Mouse (Mus musculus) Patski (cell line): ENCODE measurements around the gene Gm1113. TPM values are rescaled to one million over a fixed set of nuclear protein-coding genes. Genes with fewer than 3 reads are reported as not detected.

ENCODE experiments used
- ATAC-seq: fragments of 100-300 bp; one replicate; pipeline ENCODE4 v1.8.0; 2021
- CTCF ChIA-PET: fragments of 350-600 bp; sonication (Branson Sonifier 250); formaldehyde crosslinking; loops from one replicate; lab custom pipeline; 2022; ENCODE audit warnings: inconsistent platforms; lab: Charles Lee
- POLR2A ChIA-PET: fragments of 350-600 bp; sonication (Branson Sonifier 250); formaldehyde crosslinking; loops from one replicate; lab custom pipeline; 2022; ENCODE audit warnings: antibody characterized with exemption, inconsistent platforms; lab: Charles Lee
- DNase-seq: peaks from one replicate; pipeline ENCODE4 v3.0.0-alpha.2; 2011; ENCODE audit warnings: low read depth, low spot score
- H3K27me3 ChIP-seq: fragments of 371-371 bp; one replicate; pipeline ENCODE4 v1.5.1; 2021
- CTCF ChIP-seq: fragments of 100-300 bp; IDR thresholded peaks from one replicate; pipeline ENCODE4 v1.5.1; 2021
- in situ Hi-C: fragments of 300-500 bp; cut with MboI; formaldehyde crosslinking; loops from 3 replicates; pipeline ENCODE4 v1.11.1; 2018; ENCODE audit warnings: low pct_unique_long_range_greater_than_20kb, mixed read lengths
- polyA plus RNA-seq: library from polyadenylated mRNA; unstranded; gene quantifications from one replicate; pipeline ENCODE4 v1.2.3, GENCODE M21; 2021

Gm1113 gene
- polyA plus RNA-seq, 1 experiment from 2014 or later: not detected

- TF ChIP-seq CTCF: no peak
- ATAC-seq (no peak), DNase-seq (no peak)
- H3K27me3 ChIP-seq: no peaks in the 10 kb centered on the region
- POLR2A ChIA-PET: no interaction called here
- in situ Hi-C loops: no loop called here
- CTCF ChIA-PET: interaction anchor here (1.8 to 2.6 kb wide), 2 partner anchors 9 to 12 kb away, joined by 4 to 6 read pairs; no protein-coding TSS in a partner anchor
Observed at GRCm38 (mm10) chr9:35486616-35487015, 31.5 kb downstream of the Gm1113 start.

- no peak for DNase-seq
- no peak for ATAC-seq
- CTCF ChIA-PET: no interaction called here
- POLR2A ChIA-PET: no interaction called here
- no peak for TF ChIP-seq CTCF
- in situ Hi-C loops: no loop called here
- H3K27me3 ChIP-seq: no peaks in the 10 kb centered on the region
Observed at GRCm38 (mm10) chr9:35483949-35484348, 34.1 kb downstream of the Gm1113 start.

- ATAC-seq (no peak), DNase-seq (no peak)
- TF ChIP-seq CTCF: no peak
- H3K27me3 ChIP-seq: no peaks in the 10 kb centered on the region
- in situ Hi-C loops: no loop called here
- ChIA-PET POLR2A (interaction anchor here (1.3 kb wide), 1 partner anchor 15 kb away, joined by 5 read pairs; no protein-coding TSS in a partner anchor), CTCF (no interaction called here)
Observed at GRCm38 (mm10) chr9:35482014-35482898, 35.8 kb downstream of the Gm1113 start.

GRCm38 (mm10) chr9:35479456-35479855 lies 38.6 kb downstream of the Gm1113 start:
- ATAC-seq (no peak), DNase-seq (no peak)
- ChIA-PET CTCF (interaction anchor here (0.7 to 1.0 kb wide), 2 partner anchors 9 to 55 kb away, joined by 3 read pairs; no protein-coding TSS in a partner anchor), POLR2A (no interaction called here)
- TF ChIP-seq CTCF: no peak
- in situ Hi-C loops: no loop called here
- H3K27me3 ChIP-seq: no peaks in the 10 kb centered on the region

- in situ Hi-C loops: no loop called here
- no peak for DNase-seq
- ATAC-seq: no peak
- POLR2A ChIA-PET: no interaction called here
- H3K27me3 ChIP-seq: no peaks in the 10 kb centered on the region
- no peak for TF ChIP-seq CTCF
- CTCF ChIA-PET: no interaction called here
Observed at GRCm38 (mm10) chr9:35475394-35475793, 42.7 kb downstream of the Gm1113 start.

- ChIA-PET CTCF (interaction anchor here (1.5 to 1.6 kb wide), 2 partner anchors 13 to 21 kb away, joined by 3 to 6 read pairs; no protein-coding TSS in a partner anchor), POLR2A (interaction anchor here (0.6 kb wide), 1 partner anchor 57 kb away, joined by 3 read pairs; no protein-coding TSS in a partner anchor)
- no peak for TF ChIP-seq CTCF
- no peak for DNase-seq
- in situ Hi-C loops: no loop called here
- no peak for ATAC-seq
- no peaks in the 10 kb centered on the region for H3K27me3 ChIP-seq
Observed at GRCm38 (mm10) chr9:35474104-35474724, 43.9 kb downstream of the Gm1113 start.

- ChIA-PET POLR2A (no interaction called here), CTCF (interaction anchor here (1.2 to 1.7 kb wide), 3 partner anchors 30 to 135 kb away, joined by 3 to 5 read pairs (median 3); no protein-coding TSS in a partner anchor)
- no peaks in the 10 kb centered on the region for H3K27me3 ChIP-seq
- ATAC-seq (peak; percentile 68), DNase-seq (peak; percentile 58)
- in situ Hi-C loops: no loop called here
- TF ChIP-seq CTCF: no peak
Observed at GRCm38 (mm10) chr9:35468913-35469312, 49.2 kb downstream of the Gm1113 start.

- POLR2A ChIA-PET: interaction anchor here (1.6 kb wide), 1 partner anchor 14 kb away, joined by 5 read pairs; no protein-coding TSS in a partner anchor
- TF ChIP-seq CTCF: no peak
- peak; percentile 91 for DNase-seq
- peak; percentile 86 for ATAC-seq
- CTCF ChIA-PET: interaction anchor here (0.7 to 1.7 kb wide), 3 partner anchors 56 to 206 kb away, joined by 3 to 5 read pairs (median 3); no protein-coding TSS in a partner anchor
- H3K27me3 ChIP-seq: no peaks in the 10 kb centered on the region
- in situ Hi-C loops: no loop called here
Observed at GRCm38 (mm10) chr9:35467264-35467817, 50.7 kb downstream of the Gm1113 start.

- ChIA-PET CTCF (no interaction called here), POLR2A (no interaction called here)
- TF ChIP-seq CTCF: no peak
- in situ Hi-C loops: no loop called here
- DNase-seq (no peak), ATAC-seq (no peak)
- no peaks in the 10 kb centered on the region for H3K27me3 ChIP-seq
Observed at GRCm38 (mm10) chr9:35459594-35459993, 58.5 kb downstream of the Gm1113 start.

Other genes starting within 250 kb of the Gm1113 start
- 35.7 TPM for gene Cdon, start 97.1 kb downstream of the Gm1113 start, polyA plus RNA-seq
- 1.3 TPM for gene Ddx25, start 40.3 kb upstream of the Gm1113 start, polyA plus RNA-seq
- gene Pus3, start 40.3 kb upstream of the Gm1113 start, polyA plus RNA-seq: 15.3 TPM
- 0.28 TPM for gene Pate2, start 52.0 kb upstream of the Gm1113 start, polyA plus RNA-seq
- 11.0 TPM for gene Hyls1, start 52.1 kb upstream of the Gm1113 start, polyA plus RNA-seq
- gene Pate4, start 93.7 kb upstream of the Gm1113 start, polyA plus RNA-seq: not detected
- not detected for gene Pate3, start 129.9 kb upstream of the Gm1113 start, polyA plus RNA-seq
- gene Pate1, start 169.1 kb upstream of the Gm1113 start, polyA plus RNA-seq: not detected
- not detected for gene Gm17677, start 222.8 kb upstream of the Gm1113 start, polyA plus RNA-seq